In genomic region chr8:70302901-70303300, GRCm38 (mm10) we compare ENCODE assay signal across 8 mouse cellular contexts. TPM values are rescaled to one million over a fixed set of nuclear protein-coding genes. Genes with fewer than 3 reads are reported as not detected.
A peak's percentile ranks its signal among the peaks of the same experiment; 100 is the strongest.
DNase-seq lines count a peak whose midpoint lies in the region; ATAC-seq and TF ChIP-seq lines count a peak whose summit lies in the region.

No protein-coding gene starts in this region.

- H3K4me3 ChIP-seq in left cerebral cortex, adult 2 months: peak overlapping the region; percentile 76
- peak overlapping the region; percentile 76 for H3K4me3 ChIP-seq in embryonic facial prominence, embryonic 14.5 days (ENCODE audit: low read depth, low read length)
- H3K4me3 ChIP-seq in intestine, postnatal 0 days (ENCODE audit: low read depth, low read length): peak overlapping the region; percentile 91
- H3K4me3 ChIP-seq in neural tube, embryonic 12.5 days: peak overlapping the region; percentile 64

- no peak; the same call in 1 of the 2 replicates for ATAC-seq in embryonic facial prominence, embryonic 14.5 days (ENCODE audit: low read depth)
- ATAC-seq in intestine, postnatal 0 days: 0 out of 2 replicates have a peak, but pooled peaks have one; percentile 24
- ATAC-seq in neural tube, embryonic 12.5 days (ENCODE audit: low FRiP score, low read depth): peak; percentile 39

- peak overlapping the region; percentile 82 for H3K9ac ChIP-seq in embryonic facial prominence, embryonic 14.5 days (ENCODE audit: low read depth, low read length)
- H3K9ac ChIP-seq in intestine, postnatal 0 days (ENCODE audit: low read depth, low read length): peak overlapping the region; percentile 87
- H3K9ac ChIP-seq in neural tube, embryonic 12.5 days: peak overlapping the region; percentile 65

- TF ChIP-seq CTCF in left cerebral cortex, adult 2 months (IDR thresholded peaks at IDR 0.05): no peak
- TF ChIP-seq CTCF in intestine, postnatal 0 days (IDR thresholded peaks at IDR 0.05; ENCODE audit: low read depth): no peak

- peak overlapping the region; percentile 97 for H3K27ac ChIP-seq in left cerebral cortex, adult 2 months
- H3K27ac ChIP-seq in embryonic facial prominence, embryonic 14.5 days (replicated peaks; ENCODE audit: low read depth, low read length): peak overlapping the region; percentile 83
- H3K27ac ChIP-seq in intestine, postnatal 0 days (ENCODE audit: low read depth, low read length): peak overlapping the region; percentile 62
- no peak overlapping the region for H3K27ac ChIP-seq in neural tube, embryonic 12.5 days

- DNase-seq in left cerebral cortex, adult 2 months (ENCODE audit: extremely low spot score in 1 of 2, low spot score in 2 of 2): no peak
- DNase-seq in left cerebral cortex, postnatal 10 days (ENCODE audit: extremely low spot score in 1 of 2, low spot score in 2 of 2): no peak
- no peak for DNase-seq in embryonic facial prominence, embryonic 14.5 days (ENCODE audit: low spot score)
- DNase-seq in cerebellum, adult 18-20 months: no peak
- no peak for DNase-seq in yolk sac, embryonic 10.5 days (ENCODE audit: low spot score)
- no peak for DNase-seq in frontal cortex, postnatal 36 days (ENCODE audit: low spot score in 2 of 2)

- peak overlapping the region; percentile 87 for H3K4me2 ChIP-seq in embryonic facial prominence, embryonic 14.5 days (ENCODE audit: low read depth, low read length)
- peak overlapping the region; percentile 86 for H3K4me2 ChIP-seq in intestine, postnatal 0 days (replicated peaks; ENCODE audit: low read depth)
- H3K4me2 ChIP-seq in neural tube, embryonic 12.5 days (replicated peaks): peak overlapping the region; percentile 93

- peaks cover 60% of the 10 kb centered on the region for H3K36me3 ChIP-seq in embryonic facial prominence, embryonic 14.5 days (ENCODE audit: control insufficient read depth, insufficient read depth, low read length)
- H3K36me3 ChIP-seq in intestine, postnatal 0 days (ENCODE audit: control insufficient read depth, insufficient read depth): peaks cover 48% of the 10 kb centered on the region
- peaks cover 53% of the 10 kb centered on the region for H3K36me3 ChIP-seq in neural tube, embryonic 12.5 days

- 5% methylated on average over 16 of the region's 16 CpGs for WGBS in embryonic facial prominence, embryonic 14.5 days
- 2% methylated on average over 16 of the region's 16 CpGs for WGBS in intestine, postnatal 0 days
- 4% methylated on average over 16 of the region's 16 CpGs for WGBS in neural tube, embryonic 12.5 days

- intact Hi-C loops in left cerebral cortex, adult 2 months (cut with DNase I): no loop called here
- intact Hi-C loops in left cerebral cortex, postnatal 10 days (cut with DNase I): no loop called here

- H3K9me3 ChIP-seq in embryonic facial prominence, embryonic 14.5 days (ENCODE audit: control insufficient read depth, low read length): no peaks in the 10 kb centered on the region
- no peaks in the 10 kb centered on the region for H3K9me3 ChIP-seq in intestine, postnatal 0 days (ENCODE audit: control insufficient read depth)
- H3K9me3 ChIP-seq in neural tube, embryonic 12.5 days: no peaks in the 10 kb centered on the region

- peaks cover 15% of the 10 kb centered on the region for H3K4me1 ChIP-seq in embryonic facial prominence, embryonic 14.5 days (ENCODE audit: control insufficient read depth, insufficient read depth, low read length)
- H3K4me1 ChIP-seq in intestine, postnatal 0 days (replicated peaks; ENCODE audit: control insufficient read depth, insufficient read depth, low read length): peaks cover 2% of the 10 kb centered on the region; the same call in 1 of the 2 replicates
- H3K4me1 ChIP-seq in neural tube, embryonic 12.5 days: peaks cover 20% of the 10 kb centered on the region

- no peaks in the 10 kb centered on the region for H3K27me3 ChIP-seq in embryonic facial prominence, embryonic 14.5 days (replicated peaks; ENCODE audit: control insufficient read depth, insufficient read depth, low read length)
- H3K27me3 ChIP-seq in intestine, postnatal 0 days (replicated peaks; ENCODE audit: control insufficient read depth, insufficient read depth, low read length): no peaks in the 10 kb centered on the region
- H3K27me3 ChIP-seq in neural tube, embryonic 12.5 days (replicated peaks): no peaks in the 10 kb centered on the region

RNA-seq across cellular contexts. Expression of gene Cope, which starts 0.6 kb away (rescaled TPM):
- total RNA-seq in left cerebral cortex, adult 2 months (2021): 100 to 1,000 TPM; 137 to 145 TPM
- total RNA-seq in left cerebral cortex, postnatal 10 days (2021): 100 to 1,000 TPM; 124 to 134 TPM
- polyA plus RNA-seq in embryonic facial prominence, embryonic 14.5 days (2014; fragmentation: Nextera tagmentation; extraction: Ambion mirVana): 314 and 345 TPM in 2 replicates
- 338 and 383 TPM in 2 replicates for polyA plus RNA-seq in intestine, postnatal 0 days (2015; fragmentation: Nextera tagmentation; extraction: Ambion mirVana)
- polyA plus RNA-seq in neural tube, embryonic 12.5 days (2016; fragmentation: Nextera tagmentation; extraction: Ambion mirVana): 266 and 267 TPM in 2 replicates

RNA-seq across cellular contexts. Expression of gene Ddx49, which starts 0.6 kb away (rescaled TPM):
- 10 to 100 TPM; 43.9 to 47.5 TPM for total RNA-seq in left cerebral cortex, adult 2 months (2021)
- 10 to 100 TPM; 64.9 to 65.2 TPM for total RNA-seq in left cerebral cortex, postnatal 10 days (2021)
- 47.4 and 49.2 TPM in 2 replicates for polyA plus RNA-seq in embryonic facial prominence, embryonic 14.5 days (2014; fragmentation: Nextera tagmentation; extraction: Ambion mirVana)
- polyA plus RNA-seq in intestine, postnatal 0 days (2015; fragmentation: Nextera tagmentation; extraction: Ambion mirVana): 32.9 and 34.5 TPM in 2 replicates
- polyA plus RNA-seq in neural tube, embryonic 12.5 days (2016; fragmentation: Nextera tagmentation; extraction: Ambion mirVana): 50.4 and 50.8 TPM in 2 replicates

RNA-seq across cellular contexts. Expression of gene Cers1, which starts 12.7 kb away (rescaled TPM):
- total RNA-seq in left cerebral cortex, adult 2 months (2021): 100 to 1,000 TPM in 1 of 2 experiments, 10 to 100 TPM in 1; 94.8 to 104 TPM
- 10 to 100 TPM; 97.9 to 98.4 TPM for total RNA-seq in left cerebral cortex, postnatal 10 days (2021)
- 10.0 and 10.7 TPM in 2 replicates for polyA plus RNA-seq in embryonic facial prominence, embryonic 14.5 days (2014; fragmentation: Nextera tagmentation; extraction: Ambion mirVana)
- 1.3 and 1.7 TPM in 2 replicates for polyA plus RNA-seq in intestine, postnatal 0 days (2015; fragmentation: Nextera tagmentation; extraction: Ambion mirVana)
- 13.7 and 16.4 TPM in 2 replicates for polyA plus RNA-seq in neural tube, embryonic 12.5 days (2016; fragmentation: Nextera tagmentation; extraction: Ambion mirVana)

RNA-seq across cellular contexts. Expression of gene Homer3, which starts 20.3 kb away (rescaled TPM):
- total RNA-seq in left cerebral cortex, adult 2 months (2021): 1 to 10 TPM; 6.9 to 7.3 TPM
- total RNA-seq in left cerebral cortex, postnatal 10 days (2021): 1 to 10 TPM; 7.9 to 9.4 TPM
- polyA plus RNA-seq in embryonic facial prominence, embryonic 14.5 days (2014; fragmentation: Nextera tagmentation; extraction: Ambion mirVana): 26.8 and 37.3 TPM in 2 replicates
- 18.5 and 18.7 TPM in 2 replicates for polyA plus RNA-seq in intestine, postnatal 0 days (2015; fragmentation: Nextera tagmentation; extraction: Ambion mirVana)
- 94.3 and 99.6 TPM in 2 replicates for polyA plus RNA-seq in neural tube, embryonic 12.5 days (2016; fragmentation: Nextera tagmentation; extraction: Ambion mirVana)

RNA-seq across cellular contexts. Expression of gene Gdf1, which starts 26.7 kb away (rescaled TPM):
- 10 to 100 TPM in 1 of 2 experiments, 1 to 10 TPM in 1; 8.2 to 17.1 TPM for total RNA-seq in left cerebral cortex, adult 2 months (2021)
- total RNA-seq in left cerebral cortex, postnatal 10 days (2021): 10 to 100 TPM in 1 of 2 experiments, 1 to 10 TPM in 1; 6.6 to 13.0 TPM
- polyA plus RNA-seq in embryonic facial prominence, embryonic 14.5 days (2014; fragmentation: Nextera tagmentation; extraction: Ambion mirVana): 1.7 TPM in 1 of 2 replicates, not detected in the other
- 0.38 TPM in 1 of 2 replicates, not detected in the other for polyA plus RNA-seq in intestine, postnatal 0 days (2015; fragmentation: Nextera tagmentation; extraction: Ambion mirVana)
- 2.3 and 3.9 TPM in 2 replicates for polyA plus RNA-seq in neural tube, embryonic 12.5 days (2016; fragmentation: Nextera tagmentation; extraction: Ambion mirVana)
